Mouse (Mus musculus) CD4-positive, CD25-positive, alpha-beta regulatory T cell, adult 2 months (primary cell): ENCODE results near the gene Olfr1281.
"Not testable (repeated sequence)": the region's sequence is repeated elsewhere in the genome, so short reads cannot be mapped to it uniquely, and the experiment has no call there.

Experiments
- DNase-seq: peaks from one replicate; pipeline ENCODE4 v3.0.0-alpha.2; 2012; ENCODE audit warnings: low read depth, low spot score

Olfr1281 gene

GRCm38 (mm10) chr2:111326220-111326619, at the start of gene Olfr1281:
Gene Olfr1281, plus strand, starts transcription at chr2:111326520.
- no peak for DNase-seq

DNA sequence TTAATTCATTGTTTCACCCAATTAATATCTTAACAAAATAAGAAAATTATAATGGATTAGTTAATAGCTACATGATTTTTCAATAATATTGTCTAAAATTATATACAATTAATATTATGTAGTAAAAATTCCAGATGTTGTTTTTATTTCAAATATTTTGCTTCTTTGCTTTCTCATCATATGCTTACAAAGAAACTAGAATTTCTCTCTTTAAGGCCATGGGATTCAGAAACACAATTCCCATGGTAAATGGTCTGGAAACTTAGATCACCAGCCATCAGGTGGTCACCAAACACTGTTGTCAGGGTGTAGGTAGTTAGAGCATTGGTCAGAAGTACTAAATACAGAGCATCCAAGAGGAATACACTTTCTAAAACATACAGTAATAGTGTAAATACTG, 36.5 kb upstream of the Olfr1281 start, which contains the start of gene Olfr1278:
TSS of gene Olfr1278 (plus strand) at position 301 of the 400 bp plus-strand sequence.
- no peak for DNase-seq

DNA sequence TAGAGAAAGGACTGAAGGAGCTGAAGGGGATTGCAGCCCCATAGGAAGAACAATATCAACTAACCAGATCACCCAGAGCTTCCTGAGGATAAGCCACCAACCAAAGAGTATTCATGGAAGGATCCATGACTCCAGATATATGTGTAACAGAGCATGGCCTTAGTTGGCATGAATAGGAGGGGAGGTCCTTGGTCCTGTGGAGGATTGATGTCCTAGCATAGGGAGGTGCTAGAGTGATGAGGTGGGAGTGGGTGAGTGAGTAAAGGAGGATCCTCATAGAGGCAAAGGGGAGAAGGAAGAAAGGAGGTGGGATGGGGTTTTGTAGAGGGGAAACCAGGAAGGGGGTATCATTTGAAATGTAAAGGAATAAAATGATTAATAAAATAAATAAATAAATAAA, 27.8 kb upstream of the Olfr1281 start:
- DNase-seq = no peak

GRCm38 (mm10) chr2:111300374-111300773, 25.9 kb upstream of the Olfr1281 start, which contains the start of gene Olfr1279:
Gene Olfr1279, plus strand, starts transcription at chr2:111300635.
- no peak for DNase-seq

- no peak for DNase-seq
These were observed 12.6 kb upstream of the Olfr1281 start, which contains the start of gene Olfr1280 for GRCm38 (mm10) chr2:111313717-111314116. Gene Olfr1280, plus strand, starts transcription at chr2:111314017.

GRCm38 (mm10) chr2:111333721-111334120, 7.4 kb downstream of the Olfr1281 start:
- not testable (repeated sequence) for DNase-seq

DNA sequence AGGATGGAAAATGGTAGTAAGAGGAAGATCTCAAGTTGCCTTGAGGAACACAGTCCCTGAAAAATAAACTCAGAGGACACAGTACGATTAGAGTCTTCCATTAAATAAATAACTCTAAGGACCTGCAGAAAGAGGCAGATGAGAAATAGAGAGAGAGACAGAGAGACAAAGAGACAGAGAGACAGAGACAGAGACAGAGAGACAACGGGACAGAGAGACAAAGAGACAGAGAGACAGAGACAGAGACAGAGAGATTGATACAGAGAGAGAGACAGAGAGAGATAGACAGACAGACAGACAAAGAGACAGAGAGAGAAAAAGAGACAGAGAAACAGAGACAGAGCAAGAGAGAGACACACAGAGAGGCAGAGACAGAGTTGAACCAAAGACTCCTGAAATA, 9.7 kb downstream of the Olfr1281 start, which contains the start of gene Olfr1282:
TSS of gene Olfr1282 (minus strand) at position 101 of the 400 bp plus-strand sequence.
- no peak for DNase-seq

- DNase-seq = no peak
These were observed 40.2 kb downstream of the Olfr1281 start, which contains the start of gene Olfr1283 for GRCm38 (mm10) chr2:111366490-111366889. Gene Olfr1283, plus strand, starts transcription at chr2:111366790.

GRCm38 (mm10) chr2:111375222-111375621, 48.9 kb downstream of the Olfr1281 start, which contains the start of gene Olfr1284:
Gene Olfr1284, plus strand, starts transcription at chr2:111375522.
- DNase-seq = no peak
